Mouse (Mus musculus): ENCODE results near the gene Hkdc1.

- no peak for TF ChIP-seq CTCF (IDR thresholded peaks at IDR 0.05; ENCODE audit: low read depth, low read length)
- TF ChIP-seq TAL1 (conservative IDR thresholded peaks at IDR 0.05; ENCODE audit: low read depth, low read length), result no peak
- no peak for TF ChIP-seq GATA1 (IDR thresholded peaks at IDR 0.05; ENCODE audit: borderline replicate concordance, low read length)
- TF ChIP-seq POLR2AphosphoS5 (IDR thresholded peaks at IDR 0.05; ENCODE audit: insufficient replicate concordance, low read depth, low read length), result no peak
- no peak for TF ChIP-seq GATA2 (IDR thresholded peaks at IDR 0.05; ENCODE audit: borderline replicate concordance, low read depth, low read length)
Measured at GRCm38 (mm10) chr10:62335423-62335776, 86.9 kb downstream of the Hkdc1 start.
